Mouse (Mus musculus) CH12.LX (cell line): ENCODE results near the gene Mpv17l2. TPM values are rescaled to one million over a fixed set of nuclear protein-coding genes. Genes with fewer than 3 reads are reported as not detected.
A peak's percentile ranks its signal among the peaks of the same experiment; 100 is the strongest.

Experiments used
- DNase-seq: peaks from one replicate; pipeline ENCODE4 v3.0.0-alpha.2; 2013; ENCODE audit errors: extremely low read depth
- H3K27ac ChIP-seq: 2 replicates; pipeline ENCODE4 v1.5.1; 2012; ENCODE audit warnings: low read depth, mild to moderate bottlenecking, control low read depth, moderate library complexity; ENCODE audit not compliant: insufficient read depth
- H3K27me3 ChIP-seq: replicated peaks from 2 replicates; pipeline ENCODE3; 2012; ENCODE audit warnings: inconsistent platforms
- H3K36me3 ChIP-seq, 2 experiments: replicated peaks in 1 of 2; 2 replicates each; pipeline versions ENCODE3 to v1.6.1; 2012; ENCODE audit warnings: inconsistent platforms in 1 of 2, low read length in 1 of 2, mild to moderate bottlenecking in 1 of 2, mixed read lengths in 1 of 2, moderate library complexity in 1 of 2; ENCODE audit not compliant: control insufficient read depth in 1 of 2, insufficient read depth in 1 of 2
- H3K4me1 ChIP-seq, 2 experiments: 2 replicates each; pipeline ENCODE4 v1.6.1; 2012; ENCODE audit warnings: inconsistent platforms in 1 of 2, moderate library complexity in 1 of 2; ENCODE audit not compliant: insufficient read depth in 2 of 2, control insufficient read depth in 1 of 2
- H3K4me2 ChIP-seq: 2 replicates; pipeline ENCODE4 v1.6.1; 2012; ENCODE audit warnings: low read depth, mild to moderate bottlenecking, control low read depth; ENCODE audit not compliant: poor library complexity, insufficient read depth, severe bottlenecking
- H3K4me3 ChIP-seq, 3 experiments: fragments of 150-350 bp in 1 of 3; sonication (generic) in 1 of 3; replicated peaks in 1 of 3; 2 replicates each; pipeline versions ENCODE3 to v1.5.1; 2011 to 2012; ENCODE audit warnings: low read depth in 2 of 3, low read length in 2 of 3, mild to moderate bottlenecking in 2 of 3, moderate library complexity in 2 of 3, control low read depth in 1 of 3, improper control_type of control experiment in 1 of 3, inconsistent platforms in 1 of 3, mixed read lengths in 1 of 3; ENCODE audit not compliant: poor library complexity in 1 of 3
- H3K79me2 ChIP-seq: replicated peaks from 2 replicates; pipeline ENCODE4 v1.6.1; 2012; ENCODE audit warnings: mild to moderate bottlenecking, moderate library complexity; ENCODE audit not compliant: control insufficient read depth, poor library complexity, insufficient read depth, severe bottlenecking; ENCODE audit errors: extremely low read depth
- H3K9ac ChIP-seq: 2 replicates; pipeline ENCODE4 v1.6.1; 2012; ENCODE audit warnings: low read depth, mild to moderate bottlenecking, control low read depth, moderate library complexity; ENCODE audit not compliant: insufficient read depth
- H3K9me3 ChIP-seq: replicated peaks from 2 replicates; pipeline ENCODE3; 2012; ENCODE audit warnings: low read length, inconsistent platforms, mixed read lengths
- CHD1 ChIP-seq: IDR thresholded peaks from 2 replicates; pipeline ENCODE4 v1.6.1; 2012; ENCODE audit warnings: low read depth, low read length, improper control_type of control experiment, inconsistent platforms
- CHD2 ChIP-seq: IDR thresholded peaks from 2 replicates; pipeline ENCODE4 v1.6.1; 2011; ENCODE audit warnings: low read length, improper control_type of control experiment
- CTCF ChIP-seq, 2 experiments: IDR thresholded peaks in 1 of 2; conservative IDR thresholded peaks in 1 of 2; 2 replicates each; pipeline ENCODE4 v1.5.1; 2011 to 2012; ENCODE audit warnings: low read depth in 2 of 2, low read length in 2 of 2, improper control_type of control experiment in 1 of 2, inconsistent platforms in 1 of 2, mild to moderate bottlenecking in 1 of 2, moderate library complexity in 1 of 2
- E2F4 ChIP-seq: IDR thresholded peaks from 2 replicates; pipeline ENCODE4 v1.6.1; 2011; ENCODE audit warnings: low read depth, low read length, improper control_type of control experiment; ENCODE audit not compliant: insufficient replicate concordance
- EP300 ChIP-seq: IDR thresholded peaks from 2 replicates; pipeline ENCODE4 v1.6.1; 2011; ENCODE audit warnings: low read length, improper control_type of control experiment
- GABPA ChIP-seq: IDR thresholded peaks from 2 replicates; pipeline ENCODE4 v1.6.1; 2012; ENCODE audit warnings: low read depth, low read length, improper control_type of control experiment, inconsistent platforms; ENCODE audit not compliant: insufficient replicate concordance
- HCFC1 ChIP-seq: IDR thresholded peaks from 2 replicates; pipeline ENCODE4 v1.6.1; 2012; ENCODE audit warnings: low read depth, mild to moderate bottlenecking, inconsistent platforms, low read length, improper control_type of control experiment
- JUND ChIP-seq: conservative IDR thresholded peaks from 2 replicates; pipeline ENCODE4 v1.6.1; 2011; ENCODE audit warnings: low read depth, low read length, improper control_type of control experiment
- MAX ChIP-seq: IDR thresholded peaks from 2 replicates; pipeline ENCODE4 v1.6.1; 2011; ENCODE audit warnings: low read length, improper control_type of control experiment
- MEF2A ChIP-seq: IDR thresholded peaks from 2 replicates; pipeline ENCODE4 v1.6.1; 2014; ENCODE audit warnings: low read depth, mild to moderate bottlenecking, inconsistent platforms, low read length, improper control_type of control experiment, borderline replicate concordance
- MXI1 ChIP-seq: IDR thresholded peaks from 2 replicates; pipeline ENCODE4 v1.6.1; 2011; ENCODE audit warnings: mild to moderate bottlenecking, low read depth, low read length, improper control_type of control experiment
- POLR2AphosphoS2 ChIP-seq: IDR thresholded peaks from 2 replicates; pipeline ENCODE4 v1.6.1; 2011; ENCODE audit warnings: low read depth, low read length, improper control_type of control experiment
- RCOR1 ChIP-seq: conservative IDR thresholded peaks from 2 replicates; pipeline ENCODE4 v1.6.1; 2012; ENCODE audit warnings: low read depth, mild to moderate bottlenecking, inconsistent platforms, low read length, improper control_type of control experiment
- SIN3A ChIP-seq: IDR thresholded peaks from 2 replicates; pipeline ENCODE4 v1.6.1; 2012; ENCODE audit warnings: low read length, improper control_type of control experiment, inconsistent platforms
- UBTF ChIP-seq: IDR thresholded peaks from 2 replicates; pipeline ENCODE4 v1.6.1; 2012; ENCODE audit warnings: low read depth, mild to moderate bottlenecking, inconsistent platforms, low read length, improper control_type of control experiment, moderate library complexity
- USF1 ChIP-seq: IDR thresholded peaks from 2 replicates; pipeline ENCODE4 v1.6.1; 2014; ENCODE audit warnings: low read depth, mild to moderate bottlenecking, inconsistent platforms, low read length, improper control_type of control experiment
- ZC3H11A ChIP-seq: IDR thresholded peaks from 2 replicates; pipeline ENCODE4 v1.6.1; 2012; ENCODE audit warnings: low read depth, mild to moderate bottlenecking, inconsistent platforms, low read length, improper control_type of control experiment
- dilution Hi-C: fragments of 300-500 bp; cut with MboI; formaldehyde crosslinking; loops from 2 replicates; pipeline ENCODE4 v1.14.3; 2020; ENCODE audit warnings: low sequenced_read_pairs; ENCODE audit not compliant: extremely low pct_unique_long_range_greater_than_20kb, extremely low pct_ligation_motif_present
- in situ Hi-C: fragments of 300-500 bp; cut with MboI; formaldehyde crosslinking; loops from 3 replicates; pipeline ENCODE4 v1.14.3; 2019; ENCODE audit warnings: low sequenced_read_pairs, low pct_ligation_motif_present, low pct_unique_long_range_greater_than_20kb, mixed read lengths
- polyA plus RNA-seq: library from polyadenylated mRNA; unstranded; fragments of >175 nt; gene quantifications from 2 replicates; pipeline ENCODE4 v1.2.1, GENCODE M21; 2012; ENCODE audit warnings: low read depth; ENCODE audit not compliant: insufficient read length
- total RNA-seq, 2 experiments: library from RNA; depleted of rRNA; stranded (reverse); fragments of 300-350 nt in 1 of 2; fragments of >200 nt in 1 of 2; gene quantifications; 2 replicates each; pipeline ENCODE4 v1.2.3; 2012 to 2014

Gene Mpv17l2
- total and polyA plus RNA-seq, 3 experiments, result 25.3 to 36.1 (median 27.1) TPM

DNA sequence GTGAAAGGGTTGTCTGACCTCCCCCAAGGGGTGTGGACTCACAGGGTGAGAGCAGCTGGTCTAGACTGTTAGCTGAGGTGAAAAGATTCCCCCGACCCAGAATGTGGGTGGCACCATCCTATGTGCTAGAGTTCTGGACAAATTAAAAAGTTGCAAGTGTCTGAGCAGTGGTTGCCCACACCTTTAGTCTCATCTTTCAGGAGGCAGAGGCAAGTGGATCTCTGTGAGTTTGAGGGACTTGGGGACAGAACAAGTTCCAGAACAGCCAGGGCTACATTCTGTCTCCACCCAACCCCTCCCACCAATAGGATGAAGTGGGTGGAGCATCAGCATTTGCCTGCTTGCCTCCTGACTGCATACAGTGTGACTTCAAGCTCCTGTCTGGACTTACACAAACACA lies 1.4 kb upstream of the Mpv17l2 start:
- DNase-seq, result no peak
- H3K36me3 ChIP-seq, result peaks cover 23 to 51% of the 10 kb centered on the region in 2 experiments
- H3K9ac ChIP-seq, result no peak overlapping the region
- H3K4me3 ChIP-seq, result no peak overlapping the region
- in situ Hi-C loops, result loop anchor here (5.0 kb wide), 1 partner anchor 80 kb away; no protein-coding TSS in a partner anchor
- no peaks in the 10 kb centered on the region for H3K27me3 ChIP-seq
- H3K4me2 ChIP-seq, result no peak overlapping the region
- dilution Hi-C loops, result no loop called here
- no peak for TF ChIP-seq ZC3H11A
- no peak for TF ChIP-seq POLR2AphosphoS2
- TF ChIP-seq CHD1, result no peak
- no peak for TF ChIP-seq GABPA
- TF ChIP-seq CHD2, result no peak
- no peak overlapping the region for H3K27ac ChIP-seq
- H3K79me2 ChIP-seq, result no peaks in the 10 kb centered on the region
- peaks cover 8 to 52% of the 10 kb centered on the region in 2 experiments for H3K4me1 ChIP-seq
- H3K9me3 ChIP-seq, result no peaks in the 10 kb centered on the region

DNA sequence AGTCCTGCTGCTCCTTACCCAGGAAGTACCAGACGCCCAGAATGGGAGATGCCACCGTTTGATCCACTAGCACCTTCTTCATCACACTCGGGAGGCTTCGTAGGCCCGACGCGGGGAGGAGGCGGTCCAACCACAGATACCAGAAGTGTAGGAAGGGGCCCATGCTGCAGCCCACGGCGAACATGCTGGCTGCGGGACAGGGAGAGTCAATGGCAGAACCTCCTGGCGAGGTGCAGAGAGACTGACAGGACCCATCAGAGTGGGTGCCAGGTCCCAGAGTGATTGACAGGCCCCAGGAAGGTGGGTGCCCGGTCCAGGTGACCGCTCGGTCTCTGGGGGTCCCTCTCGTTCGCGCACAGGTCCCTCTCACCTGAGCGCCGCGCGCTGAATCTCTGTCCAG lies 396 bp downstream of the Mpv17l2 start:
- no peak for DNase-seq
- H3K9me3 ChIP-seq, result no peaks in the 10 kb centered on the region
- peak overlapping the region; percentile 77 for H3K9ac ChIP-seq
- in situ Hi-C loops (loop anchor here (5.0 kb wide), 1 partner anchor 82 kb away; no protein-coding TSS in a partner anchor), dilution Hi-C loops (no loop called here)
- H3K79me2 ChIP-seq, result no peaks in the 10 kb centered on the region
- H3K27ac ChIP-seq, result no peak overlapping the region
- peaks cover 8 to 48% of the 10 kb centered on the region in 2 experiments for H3K4me1 ChIP-seq
- H3K4me2 ChIP-seq, result peak overlapping the region; percentile 58
- H3K27me3 ChIP-seq, result no peaks in the 10 kb centered on the region
- peak overlapping the region; percentile 72 to 87 (median 73) for H3K4me3 ChIP-seq
- TF ChIP-seq EP300 (no peak), JUND (no peak), GABPA (no peak), CHD1 (no peak), RCOR1 (no peak), POLR2AphosphoS2 (no peak), CTCF (conservative IDR thresholded peaks at IDR 0.05 in 1 of 2, IDR thresholded peaks at IDR 0.05 in 1 of 2; ENCODE audit: low read depth in 2 of 2, low read length in 2 of 2) (no peak), E2F4 (no peak), HCFC1 (no peak), MEF2A (no peak), MXI1 (no peak), UBTF (no peak), USF1 (no peak), MAX (no peak), SIN3A (no peak)
- peaks cover 31 to 65% of the 10 kb centered on the region in 2 experiments for H3K36me3 ChIP-seq
